8 mouse cellular contexts compared by ENCODE assay signal in genomic region chr4:123342642-123343470, GRCm38 (mm10). TPM values are rescaled to one million over a fixed set of nuclear protein-coding genes. Genes with fewer than 3 reads are reported as not detected.
DNase-seq lines count a peak whose midpoint lies in the region; ATAC-seq and TF ChIP-seq lines count a peak whose summit lies in the region.

Bmp8a (minus strand) TSS chr4:123343252.

- peak; percentile 92 for ATAC-seq in intestine, embryonic 15.5 days
- peak; percentile 75 for ATAC-seq in liver, embryonic 15.5 days (ENCODE audit: insufficient read depth)

- TF ChIP-seq POLR2A in cortical plate, adult 2 months (IDR thresholded peaks at IDR 0.05; ENCODE audit: extremely low read depth, insufficient read depth, low read length), result no peak
- no peak for TF ChIP-seq POLR2A in testis, adult 2 months (IDR thresholded peaks at IDR 0.05; ENCODE audit: control insufficient read depth, low read depth, low read length)

- DNase-seq in layer of hippocampus, postnatal 10 days (ENCODE audit: low spot score in 2 of 2), result peak; percentile 46 to 62
- DNase-seq in layer of hippocampus, adult 8-10 months (ENCODE audit: low spot score in 2 of 2), result no peak
- DNase-seq in gastrocnemius, postnatal 4 days (ENCODE audit: low spot score in 2 of 2), result peak; percentile 47 to 61
- peak; percentile 85 for DNase-seq in neural tube, embryonic 10.5 days (ENCODE audit: extremely low spot score, low spot score)

- H3K36me3 ChIP-seq in intestine, embryonic 15.5 days, result no peaks in the 10 kb centered on the region
- H3K36me3 ChIP-seq in liver, embryonic 15.5 days (replicated peaks), result no peaks in the 10 kb centered on the region
- H3K36me3 ChIP-seq in testis, adult 2 months (ENCODE audit: control insufficient read depth, insufficient read depth, low read length), result no peaks in the 10 kb centered on the region

- no peaks in the 10 kb centered on the region for H3K9me3 ChIP-seq in intestine, embryonic 15.5 days
- no peaks in the 10 kb centered on the region for H3K9me3 ChIP-seq in liver, embryonic 15.5 days (replicated peaks)

- no peaks in the 10 kb centered on the region for H3K4me1 ChIP-seq in cortical plate, adult 2 months (ENCODE audit: control insufficient read depth, insufficient read depth, low read length)
- peaks cover 14% of the 10 kb centered on the region for H3K4me1 ChIP-seq in intestine, embryonic 15.5 days (replicated peaks)
- H3K4me1 ChIP-seq in liver, embryonic 15.5 days (replicated peaks), result peaks cover 18% of the 10 kb centered on the region
- H3K4me1 ChIP-seq in testis, adult 2 months (ENCODE audit: control insufficient read depth, insufficient read depth, low read length), result peaks cover 12% of the 10 kb centered on the region

- H3K27me3 ChIP-seq in intestine, embryonic 15.5 days (replicated peaks), result peaks cover 31% of the 10 kb centered on the region
- peaks cover 57% of the 10 kb centered on the region for H3K27me3 ChIP-seq in liver, embryonic 15.5 days
- H3K27me3 ChIP-seq in testis, adult 2 months (ENCODE audit: control insufficient read depth, insufficient read depth, low read length), result no peaks in the 10 kb centered on the region

- H3K27ac ChIP-seq in cortical plate, adult 2 months (ENCODE audit: insufficient read depth, low read length), result no peak within 1 kb of the TSS
- H3K27ac ChIP-seq in intestine, embryonic 15.5 days, result peak within 1 kb of the TSS; percentile 64
- H3K27ac ChIP-seq in liver, embryonic 15.5 days (replicated peaks), result no peak within 1 kb of the TSS
- no peak within 1 kb of the TSS for H3K27ac ChIP-seq in testis, adult 2 months (ENCODE audit: control insufficient read depth, insufficient read depth, low read depth, low read length)

- WGBS in intestine, embryonic 15.5 days, result under 1% methylated on average over 65 of the region's 65 CpGs
- under 1% methylated on average over 65 of the region's 65 CpGs for WGBS in liver, embryonic 15.5 days (ENCODE audit: insufficient replicate concordance)

- peak within 1 kb of the TSS; percentile 98 for H3K4me2 ChIP-seq in intestine, embryonic 15.5 days (replicated peaks)
- H3K4me2 ChIP-seq in liver, embryonic 15.5 days, result peak within 1 kb of the TSS; percentile 88

- peak within 1 kb of the TSS; percentile 9 for H3K4me3 ChIP-seq in cortical plate, adult 2 months (ENCODE audit: insufficient read depth, low read length)
- peak within 1 kb of the TSS; percentile 57 for H3K4me3 ChIP-seq in intestine, embryonic 15.5 days (replicated peaks)
- peak within 1 kb of the TSS; percentile 62 for H3K4me3 ChIP-seq in liver, embryonic 15.5 days (replicated peaks)
- peak within 1 kb of the TSS; percentile 73 for H3K4me3 ChIP-seq in testis, adult 2 months (ENCODE audit: control insufficient read depth, low read depth, low read length)

- no peak for TF ChIP-seq CTCF in cortical plate, adult 2 months (IDR thresholded peaks at IDR 0.05; ENCODE audit: extremely low read depth, insufficient read depth, low read length)
- no peak for TF ChIP-seq CTCF in testis, adult 2 months (IDR thresholded peaks at IDR 0.05; ENCODE audit: control insufficient read depth, insufficient read depth, insufficient replicate concordance, low read depth, low read length)

- H3K9ac ChIP-seq in intestine, embryonic 15.5 days, result peak within 1 kb of the TSS; percentile 50
- peak within 1 kb of the TSS; percentile 35; the same call in 1 of the 2 replicates for H3K9ac ChIP-seq in liver, embryonic 15.5 days

RNA-seq across cellular contexts. Expression of gene Bmp8a, which starts in this region (rescaled TPM):
- not detected for total RNA-seq in layer of hippocampus, postnatal 10 days (2021)
- total RNA-seq in layer of hippocampus, adult 8-10 months (2022), result under 1 TPM in 2 of 4 experiments, not detected in 2; 0.18 to 0.27 TPM
- polyA plus RNA-seq in cortical plate, adult 2 months (2012; rRNA removed), result 0.17 and 0.23 TPM in 2 replicates
- not detected for total RNA-seq in gastrocnemius, postnatal 4 days (2021)
- 0.53 and 0.81 TPM in 2 replicates for polyA plus RNA-seq in intestine, embryonic 15.5 days (2015; fragmentation: Nextera tagmentation; extraction: Ambion mirVana)
- 0.13 and 0.24 TPM in 2 replicates for polyA plus RNA-seq in liver, embryonic 15.5 days (2015; fragmentation: Nextera tagmentation; extraction: Ambion mirVana)
- 3.7 and 4.2 TPM in 2 replicates for polyA plus RNA-seq in testis, adult 2 months (2012; rRNA removed)

Comparison
In these comparisons a context has a peak if more than half of its experiments do, and no peak if none do; other contexts are left out.
1. Peak in DNase-seq in layer of hippocampus, postnatal 10 days; RNA of the gene not detected or under 1 TPM.
2. Peak in DNase-seq in gastrocnemius, postnatal 4 days; RNA of the gene not detected or under 1 TPM.
3. Peak in ATAC-seq, H3K4me3 ChIP-seq, H3K27ac ChIP-seq, H3K9ac ChIP-seq and H3K4me2 ChIP-seq in intestine, embryonic 15.5 days; RNA of the gene not detected or under 1 TPM.
4. Peak in ATAC-seq, H3K4me3 ChIP-seq, H3K9ac ChIP-seq and H3K4me2 ChIP-seq in liver, embryonic 15.5 days; RNA of the gene not detected or under 1 TPM.
5. H3K4me3 ChIP-seq: peak in every context shown above with its lines; median percentile 73 in testis, adult 2 months; 62 in liver, embryonic 15.5 days; 57 in intestine, embryonic 15.5 days; 9 in cortical plate, adult 2 months.